Mouse (Mus musculus): ENCODE data around the gene 9130019O22Rik.

9130019O22Rik gene

GRCm38 (mm10) chr7:127351230-127352004, 35.5 kb downstream of the 9130019O22Rik start:
- POLR2A ChIA-PET: interaction anchor here in 2 of 4 experiments (0.7 to 0.9 kb wide), 2 partner anchors 54 to 740 kb away, joined by 3 read pairs; no protein-coding TSS in a partner anchor
- CTCF ChIA-PET: interaction anchor here in 1 of 4 experiments (1.1 kb wide), 1 partner anchor 122 kb away, joined by 3 read pairs; no protein-coding TSS in a partner anchor

GRCm38 (mm10) chr7:127346676-127347075, 40.3 kb downstream of the 9130019O22Rik start:
- ChIA-PET CTCF (no interaction called here), POLR2A (interaction anchor here in 2 of 4 experiments (1.0 to 1.4 kb wide), 5 partner anchors 68 to 364 kb away, joined by 3 to 5 read pairs (median 4); no protein-coding TSS in a partner anchor)

GRCm38 (mm10) chr7:127345512-127346325, 41.2 kb downstream of the 9130019O22Rik start, which contains the start of gene Zfp768:
Zfp768 (minus strand) TSS chr7:127345589.
- CTCF ChIA-PET: interaction anchor here in 2 of 4 experiments (0.6 to 1.0 kb wide), 8 partner anchors 21 to 167 kb away, joined by 3 to 5 read pairs (median 3); partner anchors contain the start of gene Zfp764 (in 1 of the 2)
- POLR2A ChIA-PET: interaction anchor here in 3 of 4 experiments (0.5 to 1.4 kb wide), 40 partner anchors 8 to 721 kb away, joined by 3 to 11 read pairs (median 4); partner anchors contain the start of genes Ccdc189 (in 1 of the 3), Dctpp1 (in 1 of the 3), E430018J23Rik (in 1 of the 3) and Kat8 (in 1 of the 3)

GRCm38 (mm10) chr7:127345092-127345491, 41.9 kb downstream of the 9130019O22Rik start:
- ChIA-PET POLR2A (interaction anchor here in 3 of 4 experiments (0.6 to 1.4 kb wide), 20 partner anchors 10 to 496 kb away, joined by 3 to 11 read pairs (median 4); partner anchors contain the start of genes Ccdc189 (in 1 of the 3), Dctpp1 (in 1 of the 3), Rnf40 (in 1 of the 3) and Zfp747 (in 1 of the 3)), CTCF (interaction anchor here in 1 of 4 experiments (1.0 kb wide), 1 partner anchor 21 kb away, joined by 3 read pairs; no protein-coding TSS in a partner anchor)

GRCm38 (mm10) chr7:127344371-127344770, 42.6 kb downstream of the 9130019O22Rik start:
- POLR2A ChIA-PET: interaction anchor here in 3 of 4 experiments (0.9 to 1.4 kb wide), 6 partner anchors 35 to 1071 kb away, joined by 3 read pairs; no protein-coding TSS in a partner anchor
- CTCF ChIA-PET: interaction anchor here in 1 of 4 experiments (0.5 kb wide), 1 partner anchor 365 kb away, joined by 3 read pairs; the partner anchor contains the start of gene Bcl7c

- CTCF ChIA-PET: interaction anchor here in 2 of 4 experiments (0.6 to 2.1 kb wide), 6 partner anchors 34 to 334 kb away, joined by 3 to 13 read pairs (median 4); partner anchors contain the start of genes Dctpp1 (in 1 of the 2) and Pagr1a (in 1 of the 2)
- POLR2A ChIA-PET: interaction anchor here (0.6 to 2.3 kb wide), 24 partner anchors 8 to 1070 kb away, joined by 3 to 8 read pairs (median 3); partner anchors contain the start of genes Sephs2 (in 3 of the 4), Dctpp1 (in 1 of the 4) and Zfp747 (in 1 of the 4)
Observed at GRCm38 (mm10) chr7:127343351-127344019, 43.5 kb downstream of the 9130019O22Rik start.

- ChIA-PET CTCF (interaction anchor here in 3 of 4 experiments (0.6 to 2.1 kb wide), 9 partner anchors 19 to 334 kb away, joined by 3 to 13 read pairs (median 4); partner anchors contain the start of genes Dctpp1 (in 1 of the 3) and Pagr1a (in 1 of the 3)), POLR2A (interaction anchor here (0.6 to 2.3 kb wide), 18 partner anchors 11 to 626 kb away, joined by 3 to 8 read pairs (median 4); partner anchors contain the start of genes Sephs2 (in 3 of the 4) and Dctpp1 (in 1 of the 4))
Observed at GRCm38 (mm10) chr7:127342888-127343287, 44.1 kb downstream of the 9130019O22Rik start.

GRCm38 (mm10) chr7:127342332-127342731, 44.6 kb downstream of the 9130019O22Rik start:
- POLR2A ChIA-PET: interaction anchor here (0.6 to 2.3 kb wide), 14 partner anchors 10 to 627 kb away, joined by 3 to 8 read pairs (median 4); partner anchors contain the start of genes Dctpp1 (in 2 of the 4) and Sephs2 (in 2 of the 4)
- CTCF ChIA-PET: interaction anchor here in 3 of 4 experiments (0.5 to 2.1 kb wide), 7 partner anchors 17 to 458 kb away, joined by 3 to 13 read pairs (median 4); partner anchors contain the start of genes Dctpp1 (in 1 of the 3) and Hsd3b7 (in 1 of the 3)

- POLR2A ChIA-PET: interaction anchor here in 3 of 4 experiments (1.1 to 2.3 kb wide), 8 partner anchors 10 to 152 kb away, joined by 3 to 8 read pairs (median 4); partner anchors contain the start of genes Dctpp1 (in 2 of the 3) and Sephs2 (in 1 of the 3)
Observed at GRCm38 (mm10) chr7:127341861-127342260, 45.1 kb downstream of the 9130019O22Rik start.

GRCm38 (mm10) chr7:127341356-127341755, 45.6 kb downstream of the 9130019O22Rik start:
- POLR2A ChIA-PET: interaction anchor here in 2 of 4 experiments (0.6 to 2.2 kb wide), 8 partner anchors 11 to 275 kb away, joined by 3 to 8 read pairs (median 3); partner anchors contain the start of genes Dctpp1 (in 1 of the 2) and Sephs2 (in 1 of the 2)
- CTCF ChIA-PET: no interaction called here

More at GRCm38 (mm10) chr7:127341861-127342260, 45.1 kb downstream of the 9130019O22Rik start:
- CTCF ChIA-PET: interaction anchor here in 2 of 4 experiments (0.5 to 2.1 kb wide), 5 partner anchors 18 to 459 kb away, joined by 3 to 13 read pairs (median 3); partner anchors contain the start of gene Hsd3b7 (in 1 of the 2)

- ChIA-PET CTCF (interaction anchor here in 1 of 4 experiments (0.9 kb wide), 1 partner anchor 27 kb away, joined by 3 read pairs; no protein-coding TSS in a partner anchor), POLR2A (interaction anchor here in 2 of 4 experiments (1.2 to 1.4 kb wide), 2 partner anchors 17 to 133 kb away, joined by 3 read pairs; no protein-coding TSS in a partner anchor)
Observed at GRCm38 (mm10) chr7:127337636-127338035, 49.3 kb downstream of the 9130019O22Rik start.

GRCm38 (mm10) chr7:127335604-127336003, 51.4 kb downstream of the 9130019O22Rik start:
- CTCF ChIA-PET: interaction anchor here in 1 of 4 experiments (0.6 kb wide), 1 partner anchor 1376 kb away, joined by 5 read pairs; no protein-coding TSS in a partner anchor
- POLR2A ChIA-PET: interaction anchor here in 3 of 4 experiments (0.6 to 2.0 kb wide), 6 partner anchors 8 to 381 kb away, joined by 3 to 8 read pairs (median 4); partner anchors contain the start of gene Zfp768 (in 2 of the 3)

GRCm38 (mm10) chr7:127333240-127333639, 53.7 kb downstream of the 9130019O22Rik start:
- ChIA-PET POLR2A (interaction anchor here in 1 of 4 experiments (1.5 kb wide), 1 partner anchor 10 kb away, joined by 3 read pairs; no protein-coding TSS in a partner anchor), CTCF (no interaction called here)
